9 mouse cellular contexts compared by ENCODE assay signal in genomic region chr1:34511027-34511426, GRCm38 (mm10). TPM values are rescaled to one million over a fixed set of nuclear protein-coding genes. Genes with fewer than 3 reads are reported as not detected.
DNase-seq lines count a peak whose midpoint lies in the region; ATAC-seq lines count a peak whose summit lies in the region.
"Had no signal": no experiment of that assay in that cellular context is flagged by ENCODE, and none has a peak within 500 bp of the region (broad histone marks: within the 10 kb centered on the region; RNA-seq: fewer than 3 reads in every experiment).

No protein-coding gene starts in this region.

- no peaks in the 10 kb centered on the region for H3K36me3 ChIP-seq in embryonic facial prominence, embryonic 14.5 days (ENCODE audit: control insufficient read depth, insufficient read depth, low read length)
- H3K36me3 ChIP-seq in hindbrain, embryonic 10.5 days, result no peaks in the 10 kb centered on the region
- H3K36me3 ChIP-seq in midbrain, embryonic 12.5 days, result no peaks in the 10 kb centered on the region
- H3K36me3 ChIP-seq in splenic B cell, adult 2 months (ENCODE audit: control insufficient read depth, insufficient read depth, low read length, poor library complexity, severe bottlenecking), result no peaks in the 10 kb centered on the region

- no peak overlapping the region for H3K4me2 ChIP-seq in embryonic facial prominence, embryonic 14.5 days (ENCODE audit: low read depth, low read length)
- no peak overlapping the region for H3K4me2 ChIP-seq in midbrain, embryonic 12.5 days (replicated peaks)

- H3K27ac ChIP-seq in embryonic facial prominence, embryonic 14.5 days (replicated peaks; ENCODE audit: low read depth, low read length), result no peak overlapping the region
- no peak overlapping the region for H3K27ac ChIP-seq in hindbrain, embryonic 10.5 days
- H3K27ac ChIP-seq in midbrain, embryonic 12.5 days (replicated peaks), result no peak overlapping the region

- DNase-seq in gastrocnemius, postnatal 10 days, result peak; percentile 36
- no peak for DNase-seq in gastrocnemius, postnatal 36 days
- DNase-seq in adrenal gland, postnatal 25 days, result peak; percentile 28
- peak; percentile 8 for DNase-seq in embryonic facial prominence, embryonic 14.5 days (ENCODE audit: low spot score)
- peak; percentile 53 for DNase-seq in hindbrain, embryonic 10.5 days (ENCODE audit: low spot score)
- DNase-seq in left cerebral cortex, postnatal 14 days (ENCODE audit: low spot score in 2 of 2), result peak; percentile 37 to 56
- DNase-seq in splenic B cell, adult 2 months (ENCODE audit: low read depth, low spot score), result peak; percentile 81

- 12% methylated on average over 3 of the region's 3 CpGs for WGBS in embryonic facial prominence, embryonic 14.5 days
- WGBS in hindbrain, embryonic 10.5 days, result 6% methylated on average over 3 of the region's 3 CpGs
- 1% methylated on average over 3 of the region's 3 CpGs for WGBS in midbrain, embryonic 12.5 days

- intact Hi-C loops in gastrocnemius, postnatal 36 days (cut with DNase I), result no loop called here
- intact Hi-C loops in left cerebral cortex, postnatal 14 days (cut with DNase I), result no loop called here

- H3K27me3 ChIP-seq in embryonic facial prominence, embryonic 14.5 days (replicated peaks; ENCODE audit: control insufficient read depth, insufficient read depth, low read length), result no peaks in the 10 kb centered on the region
- H3K27me3 ChIP-seq in hindbrain, embryonic 10.5 days (ENCODE audit: insufficient read depth, poor library complexity, severe bottlenecking), result no peaks in the 10 kb centered on the region
- no peaks in the 10 kb centered on the region for H3K27me3 ChIP-seq in midbrain, embryonic 12.5 days
- no peaks in the 10 kb centered on the region for H3K27me3 ChIP-seq in splenic B cell, adult 2 months (ENCODE audit: control insufficient read depth, insufficient read depth, low read length, poor library complexity, severe bottlenecking)

- no peak overlapping the region for H3K4me3 ChIP-seq in embryonic facial prominence, embryonic 14.5 days (ENCODE audit: low read depth, low read length)
- H3K4me3 ChIP-seq in hindbrain, embryonic 10.5 days, result no peak overlapping the region
- no peak overlapping the region for H3K4me3 ChIP-seq in midbrain, embryonic 12.5 days

- 0 out of 2 replicates have a peak, but pooled peaks cover 6% of the 10 kb centered on the region for H3K4me1 ChIP-seq in embryonic facial prominence, embryonic 14.5 days (ENCODE audit: control insufficient read depth, insufficient read depth, low read length)
- peaks cover 9% of the 10 kb centered on the region for H3K4me1 ChIP-seq in hindbrain, embryonic 10.5 days (replicated peaks)
- peaks cover 7% of the 10 kb centered on the region for H3K4me1 ChIP-seq in midbrain, embryonic 12.5 days

- no peak for ATAC-seq in embryonic facial prominence, embryonic 14.5 days (ENCODE audit: low read depth)
- peak; percentile 41; the same call in 1 of the 2 replicates for ATAC-seq in midbrain, embryonic 12.5 days (ENCODE audit: low FRiP score, low read depth)

- H3K9me3 ChIP-seq in embryonic facial prominence, embryonic 14.5 days (ENCODE audit: control insufficient read depth, low read length), result no peaks in the 10 kb centered on the region
- no peaks in the 10 kb centered on the region for H3K9me3 ChIP-seq in hindbrain, embryonic 10.5 days
- no peaks in the 10 kb centered on the region; the same call in 1 of the 2 replicates for H3K9me3 ChIP-seq in midbrain, embryonic 12.5 days

- no peak overlapping the region for H3K9ac ChIP-seq in embryonic facial prominence, embryonic 14.5 days (ENCODE audit: low read depth, low read length)
- H3K9ac ChIP-seq in midbrain, embryonic 12.5 days (replicated peaks), result no peak overlapping the region

RNA-seq across cellular contexts. Expression of gene Prss39, which starts 12.8 kb away (rescaled TPM):
- not detected for total RNA-seq in gastrocnemius, postnatal 10 days (2021)
- not detected for total RNA-seq in gastrocnemius, postnatal 36 days (2021)
- not detected in 2 replicates for total RNA-seq in adrenal gland, postnatal 25 days (2021)
- not detected in 2 replicates for polyA plus RNA-seq in embryonic facial prominence, embryonic 14.5 days (2014; fragmentation: Nextera tagmentation; extraction: Ambion mirVana)
- polyA plus RNA-seq in hindbrain, embryonic 10.5 days (2016; fragmentation: Nextera tagmentation; extraction: Ambion mirVana), result not detected in 2 replicates
- not detected for total RNA-seq in left cerebral cortex, postnatal 14 days (2021)
- not detected in 2 replicates for polyA plus RNA-seq in midbrain, embryonic 12.5 days (2016; fragmentation: Nextera tagmentation; extraction: Ambion mirVana)
- polyA plus RNA-seq: liver, embryonic 16.5 days had no signal

RNA-seq across cellular contexts. Expression of gene Cfc1, which starts 24.4 kb away (rescaled TPM):
- total RNA-seq in gastrocnemius, postnatal 10 days (2021), result not detected
- total RNA-seq in gastrocnemius, postnatal 36 days (2021), result not detected
- not detected in 2 replicates for total RNA-seq in adrenal gland, postnatal 25 days (2021)
- polyA plus RNA-seq in embryonic facial prominence, embryonic 14.5 days (2014; fragmentation: Nextera tagmentation; extraction: Ambion mirVana), result 0.35 and 0.67 TPM in 2 replicates
- polyA plus RNA-seq in hindbrain, embryonic 10.5 days (2016; fragmentation: Nextera tagmentation; extraction: Ambion mirVana), result not detected in 2 replicates
- total RNA-seq in left cerebral cortex, postnatal 14 days (2021), result not detected
- polyA plus RNA-seq in midbrain, embryonic 12.5 days (2016; fragmentation: Nextera tagmentation; extraction: Ambion mirVana), result not detected in 2 replicates
- polyA plus RNA-seq: liver, embryonic 16.5 days had no signal

RNA-seq across cellular contexts. Expression of gene Prss40, which starts 49.7 kb away (rescaled TPM):
- total RNA-seq in gastrocnemius, postnatal 10 days (2021), result not detected
- not detected for total RNA-seq in gastrocnemius, postnatal 36 days (2021)
- total RNA-seq in adrenal gland, postnatal 25 days (2021), result not detected in 2 replicates
- polyA plus RNA-seq in embryonic facial prominence, embryonic 14.5 days (2014; fragmentation: Nextera tagmentation; extraction: Ambion mirVana), result not detected in 2 replicates
- not detected in 2 replicates for polyA plus RNA-seq in hindbrain, embryonic 10.5 days (2016; fragmentation: Nextera tagmentation; extraction: Ambion mirVana)
- total RNA-seq in left cerebral cortex, postnatal 14 days (2021), result not detected
- polyA plus RNA-seq in midbrain, embryonic 12.5 days (2016; fragmentation: Nextera tagmentation; extraction: Ambion mirVana), result not detected in 2 replicates
- polyA plus RNA-seq: liver, embryonic 16.5 days had no signal

RNA-seq across cellular contexts. Expression of gene Ptpn18, which starts 51.5 kb away (rescaled TPM):
- 1 to 10 TPM; 4.3 to 8.6 TPM for total RNA-seq in gastrocnemius, postnatal 10 days (2021)
- 1 to 10 TPM in 1 of 2 experiments, under 1 TPM in 1; 0.92 to 2.6 TPM for total RNA-seq in gastrocnemius, postnatal 36 days (2021)
- 4.7 and 8.0 TPM in 2 replicates for total RNA-seq in adrenal gland, postnatal 25 days (2021)
- 18.1 and 19.4 TPM in 2 replicates for polyA plus RNA-seq in embryonic facial prominence, embryonic 14.5 days (2014; fragmentation: Nextera tagmentation; extraction: Ambion mirVana)
- polyA plus RNA-seq in hindbrain, embryonic 10.5 days (2016; fragmentation: Nextera tagmentation; extraction: Ambion mirVana), result 8.0 and 10.9 TPM in 2 replicates
- total RNA-seq in left cerebral cortex, postnatal 14 days (2021), result 1 to 10 TPM; 2.5 to 4.7 TPM
- 6.8 and 6.9 TPM in 2 replicates for polyA plus RNA-seq in midbrain, embryonic 12.5 days (2016; fragmentation: Nextera tagmentation; extraction: Ambion mirVana)

Comparison
In these comparisons a context has a peak if more than half of its experiments do, and no peak if none do; other contexts are left out.
1. DNase-seq: peak in gastrocnemius, postnatal 10 days (single experiment), adrenal gland, postnatal 25 days (single experiment), embryonic facial prominence, embryonic 14.5 days (single experiment), hindbrain, embryonic 10.5 days (single experiment), left cerebral cortex, postnatal 14 days (2 of 2) and splenic B cell, adult 2 months (single experiment); none in gastrocnemius, postnatal 36 days (0 of 2).